Mouse (Mus musculus) liver, adult 2 months (tissue): ENCODE results near the gene Grwd1.

Experiments
- CTCF ChIP-seq: fragments of 200-500 bp; IDR thresholded peaks from 2 replicates; pipeline ENCODE4 v1.5.1; 2011; ENCODE audit warnings: low read depth, low read length, control low read depth
- POLR2A ChIP-seq: fragments of 200-500 bp; IDR thresholded peaks from 2 replicates; pipeline ENCODE4 v1.6.1; 2011; ENCODE audit warnings: low read length, control low read depth; ENCODE audit not compliant: insufficient read depth; ENCODE audit errors: extremely low read depth

- TF ChIP-seq CTCF (no peak), POLR2A (no peak)
Observed at GRCm38 (mm10) chr7:45833924-45834323, 3.2 kb upstream of the Grwd1 start.
